Mouse (Mus musculus) midbrain, postnatal 0 days (tissue): ENCODE results near the gene Rer1. TPM values are rescaled to one million over a fixed set of nuclear protein-coding genes. Genes with fewer than 3 reads are reported as not detected.

Source experiments
- ATAC-seq: fragments of 200-750 bp; cut with Nextera tagmentation; 2 replicates; pipeline ENCODE4 v1.8.0; 2017; ENCODE audit warnings: moderate number of reproducible peaks, mild to moderate bottlenecking, moderate TSS enrichment, moderate library complexity; ENCODE audit not compliant: low FRiP score
- DNase-seq: peaks from one replicate; pipeline ENCODE4 v3.0.0-alpha.2; 2015; ENCODE audit warnings: low spot score
- H3K27ac ChIP-seq: fragments of 300-500 bp; sonication (generic); 2 replicates; pipeline ENCODE4 v1.5.1; 2014; ENCODE audit warnings: low read depth, mild to moderate bottlenecking, low read length, mixed read lengths
- H3K27me3 ChIP-seq: fragments of 300-500 bp; sonication (generic); 2 replicates; pipeline ENCODE4 v1.6.1; 2014; ENCODE audit warnings: low read length, control low read depth, mixed read lengths; ENCODE audit not compliant: insufficient read depth
- H3K36me3 ChIP-seq: fragments of 300-500 bp; sonication (generic); 2 replicates; pipeline ENCODE4 v1.6.1; 2014; ENCODE audit warnings: low read length, control low read depth, mixed read lengths; ENCODE audit not compliant: insufficient read depth
- H3K4me1 ChIP-seq: fragments of 300-500 bp; sonication (generic); 2 replicates; pipeline ENCODE4 v1.6.1; 2014; ENCODE audit warnings: mild to moderate bottlenecking, control low read depth, antibody characterized with exemption, low read length, mixed read lengths; ENCODE audit not compliant: insufficient read depth
- H3K4me2 ChIP-seq: fragments of 300-500 bp; sonication (generic); 2 replicates; pipeline ENCODE4 v1.6.1; 2014; ENCODE audit warnings: low read depth, mild to moderate bottlenecking, low read length, mixed read lengths; ENCODE audit not compliant: poor library complexity, severe bottlenecking
- H3K4me3 ChIP-seq: fragments of 300-500 bp; sonication (generic); 2 replicates; pipeline ENCODE4 v1.5.1; 2014; ENCODE audit warnings: low read depth, mild to moderate bottlenecking, low read length, moderate library complexity
- H3K9ac ChIP-seq: fragments of 300-500 bp; sonication (generic); replicated peaks from 2 replicates; pipeline ENCODE4 v1.6.1; 2014; ENCODE audit warnings: mild to moderate bottlenecking, low read length, moderate library complexity, mixed read lengths; ENCODE audit not compliant: poor library complexity, severe bottlenecking
- H3K9me3 ChIP-seq: fragments of 300-500 bp; sonication (generic); 2 replicates; pipeline ENCODE4 v1.6.1; 2016; ENCODE audit warnings: low read length, control low read depth
- CTCF ChIP-seq: IDR thresholded peaks from 2 replicates; pipeline ENCODE4 v1.5.1; 2016; ENCODE audit warnings: antibody characterized with exemption, mild to moderate bottlenecking
- WGBS: fragments of 180-500 bp; shearing (Covaris S2); extraction: QIAGEN DNeasy Blood & Tissue Kit; methylation state at CpG from one replicate; pipeline ENCODE4 v1.1.7; 2014; 5-methylcytosine and 5-hydroxymethylcytosine counted together
- polyA plus RNA-seq: library from polyadenylated mRNA; unstranded; fragments of >200 nt; fragmentation: Nextera tagmentation; extraction: Ambion mirVana; gene quantifications from 2 replicates; pipeline ENCODE4 v1.2.1, GENCODE M21; 2015
- total RNA-seq: library from RNA; depleted of rRNA; stranded (reverse); fragments of >200 nt; gene quantifications from 2 replicates; pipeline ENCODE4 v1.2.3, GENCODE M21; 2014; rRNA removed

The Rer1 gene
- total and polyA plus RNA-seq, 2 experiments from 2014 or later = 91.4 to 132 TPM

DNA sequence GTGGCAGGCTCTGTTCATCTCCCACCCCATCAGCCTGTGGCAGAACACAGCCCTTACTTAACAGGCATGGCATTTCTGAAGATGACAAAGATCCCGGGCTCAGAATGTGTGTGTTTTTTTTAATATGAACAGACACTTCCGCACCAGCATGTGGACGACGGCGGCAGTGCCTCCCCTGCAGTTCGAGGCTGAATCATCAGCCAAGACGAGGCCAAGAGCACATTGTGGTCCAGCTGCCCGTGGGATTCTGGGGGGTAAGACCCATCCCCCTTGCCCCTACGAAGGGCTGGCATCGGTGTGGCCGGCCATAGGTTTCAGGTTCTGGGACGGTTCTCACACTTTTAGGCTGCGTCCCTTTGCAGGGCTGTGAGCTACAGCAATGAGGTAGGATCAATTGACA, 51.4 kb downstream of the Rer1 start:
- no peak for TF ChIP-seq CTCF
- H3K9ac ChIP-seq = no peak overlapping the region
- ATAC-seq (no peak), DNase-seq (peak; percentile 46)
- H3K27me3 ChIP-seq = 0 out of 2 replicates have a peak, but pooled peaks cover 4% of the 10 kb centered on the region
- no peak overlapping the region for H3K27ac ChIP-seq
- H3K9me3 ChIP-seq = no peaks in the 10 kb centered on the region
- 0 out of 2 replicates have a peak, but pooled peaks cover 7% of the 10 kb centered on the region for H3K4me1 ChIP-seq
- H3K4me2 ChIP-seq = no peak overlapping the region
- 49% methylated on average over 13 of the region's 13 CpGs for WGBS
- no peaks in the 10 kb centered on the region for H3K36me3 ChIP-seq
- H3K4me3 ChIP-seq = no peak overlapping the region

DNA sequence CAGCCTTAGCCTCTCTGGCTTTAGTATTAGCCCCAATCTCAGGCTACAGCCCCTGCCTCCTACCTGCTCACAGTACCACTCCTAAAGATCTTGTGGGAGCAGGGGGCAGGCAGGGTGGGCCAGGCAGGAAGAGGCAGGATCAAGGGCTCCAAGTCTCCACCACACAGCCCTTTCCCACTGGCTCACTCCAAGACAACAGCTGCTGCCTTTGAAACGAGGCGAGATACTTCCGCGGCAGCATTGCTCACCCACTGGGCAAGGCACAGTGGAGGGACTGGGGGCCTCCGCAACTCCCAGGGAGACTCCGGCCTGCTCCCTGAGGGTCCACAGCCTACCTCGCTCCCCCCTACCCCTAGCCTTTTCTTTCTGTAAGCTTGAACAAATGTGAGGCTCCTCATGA, 52.0 kb downstream of the Rer1 start:
- DNase-seq = no peak
- Histone ChIP-seq H3K4me3 (no peak overlapping the region), H3K4me2 (no peak overlapping the region), H3K27ac (no peak overlapping the region), H3K4me1 (0 out of 2 replicates have a peak, but pooled peaks cover 7% of the 10 kb centered on the region), H3K9me3 (no peaks in the 10 kb centered on the region), H3K9ac (no peak overlapping the region), H3K36me3 (no peaks in the 10 kb centered on the region), H3K27me3 (0 out of 2 replicates have a peak, but pooled peaks cover 4% of the 10 kb centered on the region)
- ATAC-seq = no peak; the same call in 1 of the 2 replicates
- WGBS = 35% methylated on average over 7 of the region's 7 CpGs
- TF ChIP-seq CTCF = no peak

DNA sequence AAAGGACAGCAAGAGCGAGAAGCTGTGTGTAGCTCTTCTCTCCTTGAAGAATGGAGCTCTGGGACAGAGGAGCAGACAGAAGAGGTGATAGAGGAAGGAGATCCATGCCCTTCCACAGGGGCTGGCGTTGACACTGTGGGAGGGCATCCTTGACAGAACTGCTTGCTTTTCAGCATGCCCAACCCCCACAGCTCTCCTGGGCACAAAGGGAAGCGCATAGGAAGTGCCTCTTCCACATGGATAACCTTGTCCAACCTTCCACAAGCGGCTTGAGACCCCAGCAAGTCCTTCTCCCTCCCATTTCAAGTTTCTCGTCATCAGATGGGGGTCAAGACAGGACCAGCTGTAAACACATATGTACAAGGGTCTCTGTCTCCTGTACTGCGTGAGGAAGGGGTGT, 53.1 kb downstream of the Rer1 start:
- no peaks in the 10 kb centered on the region for H3K9me3 ChIP-seq
- WGBS = 37% methylated on average over 6 of the region's 6 CpGs
- H3K9ac ChIP-seq = no peak overlapping the region
- 0 out of 2 replicates have a peak, but pooled peaks cover 4% of the 10 kb centered on the region for H3K27me3 ChIP-seq
- DNase-seq (no peak), ATAC-seq (no peak)
- no peak overlapping the region for H3K4me2 ChIP-seq
- no peak overlapping the region for H3K27ac ChIP-seq
- 0 out of 2 replicates have a peak, but pooled peaks cover 7% of the 10 kb centered on the region for H3K4me1 ChIP-seq
- no peak for TF ChIP-seq CTCF
- no peak overlapping the region for H3K4me3 ChIP-seq
- no peaks in the 10 kb centered on the region for H3K36me3 ChIP-seq

DNA sequence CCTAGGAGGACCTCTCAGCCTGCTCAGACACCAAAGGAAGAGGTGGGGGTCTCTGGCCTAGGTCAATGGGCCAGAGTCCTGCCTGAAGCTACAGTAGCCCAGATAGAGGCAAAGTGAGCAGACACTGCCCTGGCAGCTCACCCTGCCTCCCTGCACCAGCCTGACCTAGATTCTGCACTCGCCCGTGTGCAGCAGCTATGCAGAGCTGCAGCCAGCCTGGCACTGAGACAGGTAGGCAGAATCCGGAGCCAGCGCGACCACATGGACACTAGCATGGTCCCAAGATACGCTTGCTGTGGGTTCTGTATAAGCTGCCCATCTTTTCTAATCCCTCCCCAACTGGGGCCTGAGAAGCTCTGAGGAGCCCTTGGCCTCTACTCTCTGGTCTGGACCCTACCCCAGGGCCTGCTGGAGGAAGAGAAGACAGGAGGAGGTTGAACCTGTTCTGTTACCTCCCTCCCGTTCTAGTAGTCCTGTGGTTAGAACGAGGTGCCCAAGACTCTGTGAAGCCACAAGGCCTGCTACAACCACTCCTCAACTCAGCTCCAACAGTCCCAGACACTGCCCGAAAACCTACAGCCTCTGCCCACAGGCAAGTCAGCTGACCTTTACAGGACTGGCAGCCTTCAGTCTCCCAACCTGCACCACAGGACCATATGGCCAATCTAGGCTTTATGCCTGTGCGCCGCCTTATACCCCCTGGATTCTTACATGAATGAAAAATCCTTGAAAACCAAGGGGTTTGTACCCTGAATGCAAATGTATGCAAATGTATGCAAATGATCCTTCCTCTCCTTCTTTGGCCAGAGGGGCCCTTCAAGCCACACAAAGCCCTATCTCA, 61.8 kb downstream of the Rer1 start:
- Histone ChIP-seq H3K27me3 (no peaks in the 10 kb centered on the region), H3K9ac (0 out of 2 replicates have a peak overlapping the region, but pooled peaks have one; percentile 24), H3K36me3 (no peaks in the 10 kb centered on the region), H3K4me1 (peaks cover 4% of the 10 kb centered on the region), H3K27ac (peak overlapping the region; percentile 32; the same call in 1 of the 2 replicates), H3K4me2 (no peak overlapping the region), H3K4me3 (no peak overlapping the region), H3K9me3 (no peaks in the 10 kb centered on the region)
- no peak for TF ChIP-seq CTCF
- DNase-seq (peak; percentile 54), ATAC-seq (no peak)
- 63% methylated on average over 11 of the region's 11 CpGs for WGBS

Other genes starting within 250 kb of the Rer1 start
- 2.5 and 3.9 TPM in 2 replicates for gene Ttc34, start 248.9 kb downstream of the Rer1 start, total RNA-seq
- 2.9 and 3.3 TPM in 2 replicates for gene Ttc34, start 248.9 kb downstream of the Rer1 start, polyA plus RNA-seq
- gene Mmel1, start 216.8 kb downstream of the Rer1 start, total RNA-seq = 0.76 and 0.82 TPM in 2 replicates
- gene Mmel1, start 216.8 kb downstream of the Rer1 start, polyA plus RNA-seq = 0.89 and 0.93 TPM in 2 replicates
- 34.9 and 36.6 TPM in 2 replicates for gene Fam213b, start 187.2 kb downstream of the Rer1 start, total RNA-seq
- gene Fam213b, start 187.2 kb downstream of the Rer1 start, polyA plus RNA-seq = 73.3 and 90.9 TPM in 2 replicates
- 1.1 and 2.3 TPM in 2 replicates for gene Tnfrsf14, start 157.8 kb downstream of the Rer1 start, total RNA-seq
- not detected in 2 replicates for gene Tnfrsf14, start 157.8 kb downstream of the Rer1 start, polyA plus RNA-seq
- gene Hes5, start 125.5 kb downstream of the Rer1 start, total RNA-seq = 111 and 115 TPM in 2 replicates
- gene Hes5, start 125.5 kb downstream of the Rer1 start, polyA plus RNA-seq = 165 and 180 TPM in 2 replicates
- 36.7 and 39.8 TPM in 2 replicates for gene Pank4, start 122.3 kb downstream of the Rer1 start, total RNA-seq
- 27.3 and 28.8 TPM in 2 replicates for gene Pank4, start 122.3 kb downstream of the Rer1 start, polyA plus RNA-seq
- gene Plch2, start 29.6 kb downstream of the Rer1 start, total RNA-seq = 49.8 and 51.1 TPM in 2 replicates
- 21.1 and 21.7 TPM in 2 replicates for gene Plch2, start 29.6 kb downstream of the Rer1 start, polyA plus RNA-seq
- 12.2 and 14.0 TPM in 2 replicates for gene Pex10, start 19.4 kb downstream of the Rer1 start, total RNA-seq
- 15.2 and 15.7 TPM in 2 replicates for gene Pex10, start 19.4 kb downstream of the Rer1 start, polyA plus RNA-seq
- 3.3 and 8.5 TPM in 2 replicates for gene Morn1, start 195 bp upstream of the Rer1 start, total RNA-seq
- gene Morn1, start 195 bp upstream of the Rer1 start, polyA plus RNA-seq = 8.6 and 8.9 TPM in 2 replicates
- gene Ski, start 136.2 kb upstream of the Rer1 start, total RNA-seq = 59.8 and 63.1 TPM in 2 replicates
- gene Ski, start 136.2 kb upstream of the Rer1 start, polyA plus RNA-seq = 7.1 and 8.4 TPM in 2 replicates
- 39.5 and 48.7 TPM in 2 replicates for gene Faap20, start 163.4 kb upstream of the Rer1 start, total RNA-seq
- 56.6 and 57.1 TPM in 2 replicates for gene Faap20, start 163.4 kb upstream of the Rer1 start, polyA plus RNA-seq